Mouse (Mus musculus): ENCODE measurements around the gene Ggnbp2. TPM values are rescaled to one million over a fixed set of nuclear protein-coding genes. Genes with fewer than 3 reads are reported as not detected.

Ggnbp2 gene
- polyA plus RNA-seq, 1 experiment from 2014 or later, result 63.3 TPM

- Histone ChIP-seq H3K9ac (replicated peaks; ENCODE audit: low read length) (no peak overlapping the region), H3K9me3 (ENCODE audit: low read length) (no peaks in the 10 kb centered on the region), H3K27me3 (ENCODE audit: insufficient read depth, low read length) (no peaks in the 10 kb centered on the region), H3K36me3 (ENCODE audit: insufficient read depth, low read length) (peaks cover 72% of the 10 kb centered on the region), H3K4me3 (ENCODE audit: low read length) (no peak overlapping the region), H3K4me2 (replicated peaks; ENCODE audit: low read depth, low read length) (no peak overlapping the region), H3K27ac (ENCODE audit: low read length) (no peak overlapping the region), H3K4me1 (ENCODE audit: insufficient read depth, low read length) (no peaks in the 10 kb centered on the region)
- no peak for ATAC-seq (ENCODE audit: low FRiP score, low TSS enrichment)
- 72% methylated on average over 3 of the region's 3 CpGs for WGBS
Measured at GRCm38 (mm10) chr11:84907081-84907480, 36.5 kb upstream of the Ggnbp2 start.

GRCm38 (mm10) chr11:84904597-84905144, 34.1 kb upstream of the Ggnbp2 start:
- Histone ChIP-seq H3K27me3 (ENCODE audit: insufficient read depth, low read length) (no peaks in the 10 kb centered on the region), H3K4me1 (ENCODE audit: insufficient read depth, low read length) (no peaks in the 10 kb centered on the region), H3K4me2 (replicated peaks; ENCODE audit: low read depth, low read length) (no peak overlapping the region), H3K4me3 (ENCODE audit: low read length) (no peak overlapping the region), H3K9me3 (ENCODE audit: low read length) (no peaks in the 10 kb centered on the region), H3K36me3 (ENCODE audit: insufficient read depth, low read length) (peaks cover 74% of the 10 kb centered on the region), H3K9ac (replicated peaks; ENCODE audit: low read length) (no peak overlapping the region), H3K27ac (ENCODE audit: low read length) (no peak overlapping the region)
- no peak for ATAC-seq (ENCODE audit: low FRiP score, low TSS enrichment)
- WGBS, result 82% methylated on average over 9 of the region's 9 CpGs

- Histone ChIP-seq H3K27ac (ENCODE audit: low read length) (no peak overlapping the region), H3K4me1 (ENCODE audit: insufficient read depth, low read length) (no peaks in the 10 kb centered on the region), H3K9me3 (ENCODE audit: low read length) (no peaks in the 10 kb centered on the region), H3K4me3 (ENCODE audit: low read length) (no peak overlapping the region), H3K4me2 (replicated peaks; ENCODE audit: low read depth, low read length) (no peak overlapping the region), H3K27me3 (ENCODE audit: insufficient read depth, low read length) (no peaks in the 10 kb centered on the region), H3K36me3 (ENCODE audit: insufficient read depth, low read length) (peaks cover 44% of the 10 kb centered on the region), H3K9ac (replicated peaks; ENCODE audit: low read length) (no peak overlapping the region)
- ATAC-seq (ENCODE audit: low FRiP score, low TSS enrichment), result no peak
- 87% methylated on average over 14 of the region's 15 CpGs for WGBS
Measured at GRCm38 (mm10) chr11:84893113-84893512, 22.5 kb upstream of the Ggnbp2 start.

GRCm38 (mm10) chr11:84891705-84892104, 21.1 kb upstream of the Ggnbp2 start:
- Histone ChIP-seq H3K4me3 (ENCODE audit: low read length) (no peak overlapping the region), H3K9ac (replicated peaks; ENCODE audit: low read length) (no peak overlapping the region), H3K27me3 (ENCODE audit: insufficient read depth, low read length) (no peaks in the 10 kb centered on the region), H3K9me3 (ENCODE audit: low read length) (no peaks in the 10 kb centered on the region), H3K27ac (ENCODE audit: low read length) (no peak overlapping the region), H3K36me3 (ENCODE audit: insufficient read depth, low read length) (peaks cover 42% of the 10 kb centered on the region), H3K4me2 (replicated peaks; ENCODE audit: low read depth, low read length) (no peak overlapping the region), H3K4me1 (ENCODE audit: insufficient read depth, low read length) (no peaks in the 10 kb centered on the region)
- WGBS, result 90% methylated on average over 7 of the region's 7 CpGs
- ATAC-seq (ENCODE audit: low FRiP score, low TSS enrichment), result no peak

- peaks cover 52% of the 10 kb centered on the region for H3K36me3 ChIP-seq (ENCODE audit: insufficient read depth, low read length)
- H3K4me2 ChIP-seq (replicated peaks; ENCODE audit: low read depth, low read length), result no peak overlapping the region
- H3K4me3 ChIP-seq (ENCODE audit: low read length), result no peak overlapping the region
- H3K4me1 ChIP-seq (ENCODE audit: insufficient read depth, low read length), result no peaks in the 10 kb centered on the region
- H3K27me3 ChIP-seq (ENCODE audit: insufficient read depth, low read length), result no peaks in the 10 kb centered on the region
- no peak overlapping the region for H3K9ac ChIP-seq (replicated peaks; ENCODE audit: low read length)
- H3K9me3 ChIP-seq (ENCODE audit: low read length), result no peaks in the 10 kb centered on the region
- no peak overlapping the region for H3K27ac ChIP-seq (ENCODE audit: low read length)
- WGBS, result 83% methylated on average over 2 of the region's 2 CpGs
- ATAC-seq (ENCODE audit: low FRiP score, low TSS enrichment), result no peak
Measured at GRCm38 (mm10) chr11:84889492-84889891, 18.9 kb upstream of the Ggnbp2 start.

GRCm38 (mm10) chr11:84888025-84888424, 17.4 kb upstream of the Ggnbp2 start:
- Histone ChIP-seq H3K9me3 (ENCODE audit: low read length) (no peaks in the 10 kb centered on the region), H3K36me3 (ENCODE audit: insufficient read depth, low read length) (peaks cover 57% of the 10 kb centered on the region)
- 97% methylated on average over 8 of the region's 8 CpGs for WGBS

GRCm38 (mm10) chr11:84886767-84887511, 16.3 kb upstream of the Ggnbp2 start:
- peaks cover 53% of the 10 kb centered on the region for H3K36me3 ChIP-seq (ENCODE audit: insufficient read depth, low read length)
- no peak overlapping the region for H3K4me3 ChIP-seq (ENCODE audit: low read length)
- H3K27me3 ChIP-seq (ENCODE audit: insufficient read depth, low read length), result no peaks in the 10 kb centered on the region
- no peaks in the 10 kb centered on the region for H3K4me1 ChIP-seq (ENCODE audit: insufficient read depth, low read length)
- no peak overlapping the region for H3K4me2 ChIP-seq (replicated peaks; ENCODE audit: low read depth, low read length)
- H3K9ac ChIP-seq (replicated peaks; ENCODE audit: low read length), result no peak overlapping the region
- H3K9me3 ChIP-seq (ENCODE audit: low read length), result no peaks in the 10 kb centered on the region
- ATAC-seq (ENCODE audit: low FRiP score, low TSS enrichment), result no peak
- 85% methylated on average over 11 of the region's 11 CpGs for WGBS
- no peak overlapping the region for H3K27ac ChIP-seq (ENCODE audit: low read length)

More at GRCm38 (mm10) chr11:84888025-84888424, 17.4 kb upstream of the Ggnbp2 start:
- no peak overlapping the region for H3K4me3 ChIP-seq (ENCODE audit: low read length)
- H3K4me2 ChIP-seq (replicated peaks; ENCODE audit: low read depth, low read length), result no peak overlapping the region
- no peak overlapping the region for H3K9ac ChIP-seq (replicated peaks; ENCODE audit: low read length)
- H3K4me1 ChIP-seq (ENCODE audit: insufficient read depth, low read length), result no peaks in the 10 kb centered on the region
- no peaks in the 10 kb centered on the region for H3K27me3 ChIP-seq (ENCODE audit: insufficient read depth, low read length)
- no peak overlapping the region for H3K27ac ChIP-seq (ENCODE audit: low read length)
- no peak for ATAC-seq (ENCODE audit: low FRiP score, low TSS enrichment)

GRCm38 (mm10) chr11:84886236-84886635, 15.6 kb upstream of the Ggnbp2 start:
- WGBS, result 83% methylated on average over 5 of the region's 5 CpGs
- no peak overlapping the region for H3K4me2 ChIP-seq (replicated peaks; ENCODE audit: low read depth, low read length)
- H3K27me3 ChIP-seq (ENCODE audit: insufficient read depth, low read length), result no peaks in the 10 kb centered on the region
- no peak for ATAC-seq (ENCODE audit: low FRiP score, low TSS enrichment)
- H3K9me3 ChIP-seq (ENCODE audit: low read length), result no peaks in the 10 kb centered on the region
- no peak overlapping the region for H3K9ac ChIP-seq (replicated peaks; ENCODE audit: low read length)
- no peak overlapping the region for H3K4me3 ChIP-seq (ENCODE audit: low read length)
- peaks cover 52% of the 10 kb centered on the region for H3K36me3 ChIP-seq (ENCODE audit: insufficient read depth, low read length)
- no peak overlapping the region for H3K27ac ChIP-seq (ENCODE audit: low read length)
- H3K4me1 ChIP-seq (ENCODE audit: insufficient read depth, low read length), result peaks cover 6% of the 10 kb centered on the region

- Histone ChIP-seq H3K9ac (replicated peaks; ENCODE audit: low read length) (no peak overlapping the region), H3K4me1 (ENCODE audit: insufficient read depth, low read length) (peaks cover 11% of the 10 kb centered on the region), H3K4me3 (ENCODE audit: low read length) (no peak overlapping the region), H3K27me3 (ENCODE audit: insufficient read depth, low read length) (no peaks in the 10 kb centered on the region), H3K36me3 (ENCODE audit: insufficient read depth, low read length) (peaks cover 52% of the 10 kb centered on the region), H3K9me3 (ENCODE audit: low read length) (no peaks in the 10 kb centered on the region), H3K27ac (ENCODE audit: low read length) (no peak overlapping the region), H3K4me2 (replicated peaks; ENCODE audit: low read depth, low read length) (no peak overlapping the region)
- WGBS, result 89% methylated on average over 4 of the region's 4 CpGs
- ATAC-seq (ENCODE audit: low FRiP score, low TSS enrichment), result no peak
Measured at GRCm38 (mm10) chr11:84885238-84885637, 14.6 kb upstream of the Ggnbp2 start.

- Histone ChIP-seq H3K36me3 (ENCODE audit: insufficient read depth, low read length) (peaks cover 31% of the 10 kb centered on the region), H3K9me3 (ENCODE audit: low read length) (no peaks in the 10 kb centered on the region)
- 91% methylated on average over 7 of the region's 7 CpGs for WGBS
Measured at GRCm38 (mm10) chr11:84882346-84882745, 11.7 kb upstream of the Ggnbp2 start.

More at GRCm38 (mm10) chr11:84882346-84882745, 11.7 kb upstream of the Ggnbp2 start:
- H3K27ac ChIP-seq (ENCODE audit: low read length), result no peak overlapping the region
- H3K4me2 ChIP-seq (replicated peaks; ENCODE audit: low read depth, low read length), result no peak overlapping the region
- ATAC-seq (ENCODE audit: low FRiP score, low TSS enrichment), result no peak
- H3K27me3 ChIP-seq (ENCODE audit: insufficient read depth, low read length), result no peaks in the 10 kb centered on the region
- peaks cover 20% of the 10 kb centered on the region for H3K4me1 ChIP-seq (ENCODE audit: insufficient read depth, low read length)
- H3K9ac ChIP-seq (replicated peaks; ENCODE audit: low read length), result no peak overlapping the region
- no peak overlapping the region for H3K4me3 ChIP-seq (ENCODE audit: low read length)
